Mouse (Mus musculus): ENCODE data around the gene Nova1. TPM values are rescaled to one million over a fixed set of nuclear protein-coding genes. Genes with fewer than 3 reads are reported as not detected.

Gene Nova1
- total and polyA plus RNA-seq, 3 experiments, result 0.88 to 2.9 (median 1.8) TPM

DNA sequence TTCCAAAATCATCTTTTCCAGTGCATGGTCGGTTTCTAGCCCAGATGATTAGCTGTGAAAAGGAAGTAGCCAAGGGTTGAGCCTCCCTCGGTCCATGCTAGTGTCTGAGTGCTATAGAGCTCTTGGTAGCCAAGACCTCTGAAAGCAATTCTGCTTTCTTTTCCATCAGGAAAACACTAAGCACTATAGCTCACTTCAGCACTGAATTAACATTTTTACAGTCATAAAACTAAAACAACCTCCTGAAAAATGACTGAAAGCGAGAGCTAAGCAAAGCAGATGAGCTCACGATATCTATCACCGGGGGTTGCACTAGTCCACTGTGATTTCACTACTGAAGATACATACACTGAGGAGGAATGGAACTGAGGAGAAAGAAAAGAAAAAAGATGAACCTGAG lies 3.0 kb downstream of the Nova1 start:
- intact Hi-C loops (cut with DNase I), result no loop called here
- Histone ChIP-seq H3K36me3 (ENCODE audit: control insufficient read depth, insufficient read depth, low read length) (no peaks in the 10 kb centered on the region), H3K79me2 (replicated peaks; ENCODE audit: control insufficient read depth, insufficient read depth, low read length) (no peaks in the 10 kb centered on the region), H3K27ac (no peak overlapping the region), H3K4me1 (ENCODE audit: control insufficient read depth, insufficient read depth, low read length) (no peaks in the 10 kb centered on the region), H3K4me3 (no peak overlapping the region), H3K9ac (ENCODE audit: low read depth, low read length) (no peak overlapping the region), H3K27me3 (ENCODE audit: control insufficient read depth, insufficient read depth, low read length) (no peaks in the 10 kb centered on the region)
- no peak for DNase-seq
- 75% methylated on average over 5 of the region's 5 CpGs for WGBS
- TF ChIP-seq EP300 (IDR thresholded peaks at IDR 0.05; ENCODE audit: insufficient read depth, low read depth, low read length), result no peak
- TF ChIP-seq CTCF (IDR thresholded peaks at IDR 0.05), result no peak
- no peak for TF ChIP-seq POLR2A (IDR thresholded peaks at IDR 0.05; ENCODE audit: insufficient read depth, low read depth, low read length)

GRCm38 (mm10) chr12:46814820-46815219 lies 3.9 kb downstream of the Nova1 start:
- no peaks in the 10 kb centered on the region for H3K79me2 ChIP-seq (replicated peaks; ENCODE audit: control insufficient read depth, insufficient read depth, low read length)
- no peak for DNase-seq
- no peaks in the 10 kb centered on the region for H3K4me1 ChIP-seq (ENCODE audit: control insufficient read depth, insufficient read depth, low read length)
- no peaks in the 10 kb centered on the region for H3K36me3 ChIP-seq (ENCODE audit: control insufficient read depth, insufficient read depth, low read length)
- no peak overlapping the region for H3K9ac ChIP-seq (ENCODE audit: low read depth, low read length)
- WGBS, result 91% methylated on average over 4 of the region's 4 CpGs
- no peaks in the 10 kb centered on the region for H3K27me3 ChIP-seq (ENCODE audit: control insufficient read depth, insufficient read depth, low read length)
- intact Hi-C loops (cut with DNase I), result no loop called here
- H3K4me3 ChIP-seq, result no peak overlapping the region
- H3K27ac ChIP-seq, result no peak overlapping the region
- no peak for TF ChIP-seq EP300 (IDR thresholded peaks at IDR 0.05; ENCODE audit: insufficient read depth, low read depth, low read length)
- no peak for TF ChIP-seq CTCF (IDR thresholded peaks at IDR 0.05)
- TF ChIP-seq POLR2A (IDR thresholded peaks at IDR 0.05; ENCODE audit: insufficient read depth, low read depth, low read length), result no peak

- no peaks in the 10 kb centered on the region for H3K27me3 ChIP-seq (ENCODE audit: control insufficient read depth, insufficient read depth, low read length)
- intact Hi-C loops (cut with DNase I), result no loop called here
- DNase-seq, result no peak
- no peak for TF ChIP-seq EP300 (IDR thresholded peaks at IDR 0.05; ENCODE audit: insufficient read depth, low read depth, low read length)
- no peak for TF ChIP-seq POLR2A (IDR thresholded peaks at IDR 0.05; ENCODE audit: insufficient read depth, low read depth, low read length)
- no peak for TF ChIP-seq CTCF (IDR thresholded peaks at IDR 0.05)
- H3K9ac ChIP-seq (ENCODE audit: low read depth, low read length), result no peak overlapping the region
- H3K79me2 ChIP-seq (replicated peaks; ENCODE audit: control insufficient read depth, insufficient read depth, low read length), result no peaks in the 10 kb centered on the region
- H3K4me1 ChIP-seq (ENCODE audit: control insufficient read depth, insufficient read depth, low read length), result no peaks in the 10 kb centered on the region; the same call in 1 of the 2 replicates
- WGBS, result 81% methylated on average over 1 of the region's 1 CpGs
- H3K27ac ChIP-seq, result no peak overlapping the region
- H3K36me3 ChIP-seq (ENCODE audit: control insufficient read depth, insufficient read depth, low read length), result no peaks in the 10 kb centered on the region
- no peak overlapping the region for H3K4me3 ChIP-seq
These were observed 17.4 kb downstream of the Nova1 start for GRCm38 (mm10) chr12:46801311-46801710.

DNA sequence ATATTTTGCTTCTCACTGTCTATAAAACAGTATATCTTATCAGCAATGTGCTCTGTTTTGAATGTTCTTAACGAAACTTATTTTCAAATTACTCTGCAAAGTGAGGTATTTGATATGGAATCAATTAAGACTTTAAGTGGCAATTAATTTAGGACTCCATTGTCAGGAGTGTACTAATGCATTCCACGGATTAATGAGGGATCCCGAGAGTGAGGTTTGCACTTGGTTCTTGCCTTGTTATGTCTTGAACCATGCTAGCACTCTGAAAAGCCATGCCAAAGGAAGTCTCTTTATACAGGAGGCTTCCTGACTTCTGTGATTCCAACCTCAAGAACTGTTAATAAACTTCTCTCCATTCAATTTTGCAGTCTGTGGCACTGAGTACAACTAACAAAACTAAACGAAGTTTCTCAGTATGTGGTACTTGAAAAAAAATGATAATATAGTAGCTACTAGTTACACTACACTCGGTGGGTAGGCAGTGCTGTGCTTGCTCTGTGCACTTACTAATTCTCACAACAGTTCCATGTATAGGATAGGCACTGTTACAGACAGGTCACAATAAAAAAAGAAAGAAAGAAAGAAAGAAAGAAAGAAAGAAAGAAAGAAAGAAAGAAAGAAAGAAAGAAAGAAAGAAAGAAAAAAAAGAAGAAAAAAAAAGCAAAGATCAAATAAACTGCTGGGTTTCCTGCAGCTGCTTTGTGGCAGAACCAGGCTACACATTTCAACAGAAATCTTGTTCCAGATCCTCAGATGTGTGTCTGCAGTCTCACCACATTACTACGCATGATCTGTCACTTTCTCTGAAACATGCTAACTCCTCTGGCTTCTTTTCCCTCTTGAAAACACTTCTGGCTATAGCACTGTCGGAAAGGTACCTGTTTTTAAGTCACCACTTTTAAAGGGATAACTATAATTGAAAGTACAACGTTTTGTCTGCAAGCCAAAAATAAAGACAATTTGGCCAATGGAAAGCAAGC lies 36.1 kb downstream of the Nova1 start:
- H3K4me1 ChIP-seq (ENCODE audit: control insufficient read depth, insufficient read depth, low read length), result no peaks in the 10 kb centered on the region
- H3K27me3 ChIP-seq (ENCODE audit: control insufficient read depth, insufficient read depth, low read length), result no peaks in the 10 kb centered on the region
- intact Hi-C loops (cut with DNase I), result no loop called here
- WGBS, result 58% methylated on average over 8 of the region's 8 CpGs
- H3K4me3 ChIP-seq, result no peak overlapping the region
- no peak overlapping the region for H3K9ac ChIP-seq (ENCODE audit: low read depth, low read length)
- no peaks in the 10 kb centered on the region for H3K79me2 ChIP-seq (replicated peaks; ENCODE audit: control insufficient read depth, insufficient read depth, low read length)
- no peak overlapping the region for H3K27ac ChIP-seq
- H3K36me3 ChIP-seq (ENCODE audit: control insufficient read depth, insufficient read depth, low read length), result no peaks in the 10 kb centered on the region
- TF ChIP-seq CTCF (IDR thresholded peaks at IDR 0.05), result no peak
- no peak for TF ChIP-seq EP300 (IDR thresholded peaks at IDR 0.05; ENCODE audit: insufficient read depth, low read depth, low read length)
- no peak for TF ChIP-seq POLR2A (IDR thresholded peaks at IDR 0.05; ENCODE audit: insufficient read depth, low read depth, low read length)
- no peak for DNase-seq

GRCm38 (mm10) chr12:46781481-46781880 lies 37.2 kb downstream of the Nova1 start:
- DNase-seq, result no peak
- H3K27ac ChIP-seq, result no peak overlapping the region
- H3K79me2 ChIP-seq (replicated peaks; ENCODE audit: control insufficient read depth, insufficient read depth, low read length), result no peaks in the 10 kb centered on the region
- intact Hi-C loops (cut with DNase I), result no loop called here
- no peaks in the 10 kb centered on the region for H3K36me3 ChIP-seq (ENCODE audit: control insufficient read depth, insufficient read depth, low read length)
- no peaks in the 10 kb centered on the region for H3K27me3 ChIP-seq (ENCODE audit: control insufficient read depth, insufficient read depth, low read length)
- TF ChIP-seq EP300 (IDR thresholded peaks at IDR 0.05; ENCODE audit: insufficient read depth, low read depth, low read length) (no peak), POLR2A (IDR thresholded peaks at IDR 0.05; ENCODE audit: insufficient read depth, low read depth, low read length) (no peak), CTCF (IDR thresholded peaks at IDR 0.05) (no peak)
- H3K4me3 ChIP-seq, result no peak overlapping the region
- no peak overlapping the region for H3K9ac ChIP-seq (ENCODE audit: low read depth, low read length)
- no peaks in the 10 kb centered on the region for H3K4me1 ChIP-seq (ENCODE audit: control insufficient read depth, insufficient read depth, low read length)

DNA sequence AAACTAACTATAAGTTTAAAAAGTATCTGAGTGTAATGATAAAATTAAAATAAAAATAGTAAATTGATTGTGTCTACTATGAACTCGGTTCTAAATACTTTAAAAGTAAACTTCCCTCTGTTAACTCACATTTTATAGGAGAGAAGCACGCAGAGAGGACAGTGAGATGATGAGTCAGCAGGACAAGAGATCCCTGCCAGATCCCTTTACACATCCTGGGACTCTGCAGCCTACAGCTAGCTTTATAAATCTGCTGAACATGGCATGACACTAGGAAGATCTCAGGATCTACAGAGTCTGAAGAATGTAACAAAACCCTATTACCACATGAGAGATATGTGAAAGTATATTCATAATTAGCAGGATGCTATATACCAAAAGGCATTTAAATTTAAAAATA lies 37.7 kb downstream of the Nova1 start:
- no peak for DNase-seq
- H3K9ac ChIP-seq (ENCODE audit: low read depth, low read length), result no peak overlapping the region
- intact Hi-C loops (cut with DNase I), result no loop called here
- H3K4me3 ChIP-seq, result no peak overlapping the region
- H3K4me1 ChIP-seq (ENCODE audit: control insufficient read depth, insufficient read depth, low read length), result no peaks in the 10 kb centered on the region
- H3K36me3 ChIP-seq (ENCODE audit: control insufficient read depth, insufficient read depth, low read length), result no peaks in the 10 kb centered on the region
- no peaks in the 10 kb centered on the region for H3K79me2 ChIP-seq (replicated peaks; ENCODE audit: control insufficient read depth, insufficient read depth, low read length)
- no peaks in the 10 kb centered on the region for H3K27me3 ChIP-seq (ENCODE audit: control insufficient read depth, insufficient read depth, low read length)
- 73% methylated on average over 2 of the region's 2 CpGs for WGBS
- no peak overlapping the region for H3K27ac ChIP-seq
- no peak for TF ChIP-seq POLR2A (IDR thresholded peaks at IDR 0.05; ENCODE audit: insufficient read depth, low read depth, low read length)
- TF ChIP-seq CTCF (IDR thresholded peaks at IDR 0.05), result no peak
- TF ChIP-seq EP300 (IDR thresholded peaks at IDR 0.05; ENCODE audit: insufficient read depth, low read depth, low read length), result no peak

All from heart, adult 2 months (tissue).